Comparison of ENCODE assay signal across 24 mouse cellular contexts in genomic region chr17:5185501-5185900, GRCm38 (mm10).
"Had no signal": no experiment of that assay in that cellular context is flagged by ENCODE, and none has a peak within 500 bp of the region (broad histone marks: within the 10 kb centered on the region; RNA-seq: fewer than 3 reads in every experiment).

No protein-coding gene starts in this region.

- H3K27me3 ChIP-seq: heart, embryonic 13.5 days; heart, embryonic 15.5 days; hindbrain, embryonic 15.5 days; kidney, embryonic 15.5 days; limb, embryonic 12.5 days had no signal

- DNase-seq: gastrocnemius, adult 2 months; gastrocnemius, postnatal 14 days; heart, adult 11 months; heart, adult 2 months; heart, postnatal 14 days; heart, postnatal 36 days; kidney, adult 11 months; kidney, adult 2 months; kidney, adult 9 months; kidney, postnatal 14 days; kidney, postnatal 36 days; layer of hippocampus, adult 9-11 months; liver had no signal

- H3K27ac ChIP-seq: gastrocnemius, adult 2 months; heart, adult 2 months; heart, embryonic 13.5 days; heart, embryonic 15.5 days; hindbrain, embryonic 15.5 days; hindbrain, postnatal 0 days; kidney, embryonic 15.5 days; kidney, postnatal 0 days; left cerebral cortex, adult 2 months; limb, embryonic 10.5 days; limb, embryonic 12.5 days had no signal

- H3K36me3 ChIP-seq: heart, embryonic 13.5 days; heart, embryonic 15.5 days; hindbrain, embryonic 15.5 days; kidney, embryonic 15.5 days; limb, embryonic 10.5 days had no signal

- H3K9me3 ChIP-seq: heart, embryonic 13.5 days; heart, embryonic 15.5 days; hindbrain, embryonic 15.5 days; kidney, embryonic 15.5 days; limb, embryonic 10.5 days; limb, embryonic 12.5 days had no signal

- H3K9ac ChIP-seq: heart, embryonic 13.5 days; heart, embryonic 15.5 days; hindbrain, embryonic 15.5 days; kidney, embryonic 15.5 days; limb, embryonic 12.5 days had no signal

- H3K4me2 ChIP-seq: heart, embryonic 11.5 days; heart, embryonic 13.5 days; heart, embryonic 15.5 days; hindbrain, embryonic 15.5 days; kidney, embryonic 15.5 days; limb, embryonic 12.5 days; liver, embryonic 11.5 days had no signal

- H3K4me3 ChIP-seq: gastrocnemius, adult 2 months; heart, adult 2 months; heart, embryonic 13.5 days; heart, embryonic 15.5 days; hindbrain, embryonic 15.5 days; kidney, embryonic 15.5 days; left cerebral cortex, adult 2 months; limb, embryonic 10.5 days; limb, embryonic 12.5 days had no signal
